Mouse (Mus musculus) right cerebral cortex, postnatal 4 days (tissue): ENCODE results near the gene Itprid2.

Experiments
- DNase-seq: peaks from one replicate; pipeline ENCODE4 v3.0.0-alpha.2; 2022

Gene Itprid2

GRCm38 (mm10) chr2:79715925-79716324 lies 80.8 kb downstream of the Itprid2 start:
- no peak for DNase-seq

- DNase-seq: no peak
Measured at GRCm38 (mm10) chr2:79717846-79718245, 82.7 kb downstream of the Itprid2 start.

GRCm38 (mm10) chr2:79722415-79722814 lies 87.3 kb downstream of the Itprid2 start:
- DNase-seq: no peak
